Mouse (Mus musculus) midbrain, embryonic 11.5 days (tissue): ENCODE data around the gene Ltb. TPM values are rescaled to one million over a fixed set of nuclear protein-coding genes. Genes with fewer than 3 reads are reported as not detected.

Experiments used
- ATAC-seq: fragments of 200-750 bp; cut with Nextera tagmentation; 2 replicates; pipeline ENCODE4 v1.8.0; 2017; ENCODE audit warnings: moderate TSS enrichment, moderate library complexity; ENCODE audit not compliant: low FRiP score
- DNase-seq: peaks from one replicate; pipeline ENCODE4 v3.0.0; 2015; ENCODE audit warnings: low spot score; ENCODE audit errors: missing footprints
- H3K27ac ChIP-seq: fragments of 300-500 bp; sonication (generic); 2 replicates; pipeline ENCODE4 v1.5.1; 2014; ENCODE audit warnings: low read depth, low read length
- H3K27me3 ChIP-seq: fragments of 300-500 bp; sonication (generic); 2 replicates; pipeline ENCODE4 v1.6.1; 2014; ENCODE audit warnings: mild to moderate bottlenecking, low read length, moderate library complexity, mixed read lengths; ENCODE audit not compliant: control insufficient read depth, insufficient read depth
- H3K36me3 ChIP-seq: fragments of 300-500 bp; sonication (generic); 2 replicates; pipeline ENCODE4 v1.6.1; 2014; ENCODE audit warnings: mild to moderate bottlenecking, low read length, moderate library complexity, mixed read lengths; ENCODE audit not compliant: control insufficient read depth, insufficient read depth
- H3K4me1 ChIP-seq: fragments of 300-500 bp; sonication (generic); 2 replicates; pipeline ENCODE4 v1.6.1; 2014; ENCODE audit warnings: low read length; ENCODE audit not compliant: control insufficient read depth, insufficient read depth
- H3K4me2 ChIP-seq: fragments of 300-500 bp; sonication (generic); 2 replicates; pipeline ENCODE4 v1.6.1; 2014; ENCODE audit warnings: mild to moderate bottlenecking, moderate library complexity
- H3K4me3 ChIP-seq: fragments of 300-500 bp; sonication (generic); 2 replicates; pipeline ENCODE4 v1.5.1; 2014; ENCODE audit warnings: low read depth, low read length
- H3K9ac ChIP-seq: fragments of 300-500 bp; sonication (generic); 2 replicates; pipeline ENCODE4 v1.6.1; 2014; ENCODE audit warnings: low read length
- H3K9me3 ChIP-seq: fragments of 300-500 bp; sonication (generic); 2 replicates; pipeline ENCODE4 v1.6.1; 2016; ENCODE audit warnings: low read length; ENCODE audit not compliant: control insufficient read depth
- WGBS: fragments of 180-500 bp; shearing (Covaris S2); extraction: QIAGEN DNeasy Blood & Tissue Kit; methylation state at CpG from one replicate; pipeline ENCODE4 v1.1.7; 2014; 5-methylcytosine and 5-hydroxymethylcytosine counted together
- polyA plus RNA-seq: library from polyadenylated mRNA; unstranded; fragments of >200 nt; fragmentation: Nextera tagmentation; extraction: Ambion mirVana; gene quantifications from 2 replicates; pipeline ENCODE4 v1.2.1, GENCODE M21; 2014

Ltb gene
- polyA plus RNA-seq, 1 experiment from 2014 or later, result not detected

- no peaks in the 10 kb centered on the region for H3K9me3 ChIP-seq
- no peaks in the 10 kb centered on the region for H3K27me3 ChIP-seq
- no peak for ATAC-seq
- H3K9ac ChIP-seq, result peak overlapping the region; percentile 100
- peaks cover 19% of the 10 kb centered on the region for H3K4me1 ChIP-seq
- peak overlapping the region; percentile 100 for H3K4me3 ChIP-seq
- peak overlapping the region; percentile 97 for H3K4me2 ChIP-seq
- DNase-seq, result no peak
- WGBS, result 26% methylated on average over 8 of the region's 8 CpGs
- H3K36me3 ChIP-seq, result peaks cover 33% of the 10 kb centered on the region
- H3K27ac ChIP-seq, result peak overlapping the region; percentile 93
Observed at GRCm38 (mm10) chr17:35163326-35164081, 30.7 kb upstream of the Ltb start.

- Histone ChIP-seq H3K4me1 (peaks cover 19% of the 10 kb centered on the region), H3K4me3 (peak overlapping the region; percentile 100), H3K4me2 (peak overlapping the region; percentile 97), H3K9me3 (no peaks in the 10 kb centered on the region), H3K27me3 (no peaks in the 10 kb centered on the region), H3K27ac (peak overlapping the region; percentile 93), H3K9ac (peak overlapping the region; percentile 100), H3K36me3 (peaks cover 26% of the 10 kb centered on the region)
- DNase-seq (no peak), ATAC-seq (no peak)
- under 1% methylated on average over 24 of the region's 28 CpGs for WGBS
Observed at GRCm38 (mm10) chr17:35164218-35164567, 30.0 kb upstream of the Ltb start.

- under 1% methylated on average over 50 of the region's 89 CpGs for WGBS
- peak; percentile 96 for ATAC-seq
Observed at GRCm38 (mm10) chr17:35164568-35165450, 29.4 kb upstream of the Ltb start, which contains the start of gene Prrc2a. Gene Prrc2a, minus strand, starts transcription at chr17:35164897.

GRCm38 (mm10) chr17:35165451-35166155 lies 28.6 kb upstream of the Ltb start:
- Histone ChIP-seq H3K9me3 (no peaks in the 10 kb centered on the region), H3K36me3 (peaks cover 16% of the 10 kb centered on the region), H3K4me3 (peak overlapping the region; percentile 100), H3K27me3 (no peaks in the 10 kb centered on the region), H3K27ac (peak overlapping the region; percentile 97), H3K9ac (peak overlapping the region; percentile 77), H3K4me2 (peak overlapping the region; percentile 97), H3K4me1 (peaks cover 19% of the 10 kb centered on the region)
- ATAC-seq (no peak; the same call in 1 of the 2 replicates), DNase-seq (no peak)
- 24% methylated on average over 12 of the region's 12 CpGs for WGBS

More at GRCm38 (mm10) chr17:35164568-35165450, 29.4 kb upstream of the Ltb start, which contains the start of gene Prrc2a:
- peak within 1 kb of the TSS; percentile 100 for H3K9ac ChIP-seq
- H3K27me3 ChIP-seq, result no peaks in the 10 kb centered on the region
- peak within 1 kb of the TSS; percentile 97 for H3K4me2 ChIP-seq
- peak; percentile 100 for DNase-seq
- H3K36me3 ChIP-seq, result peaks cover 24% of the 10 kb centered on the region
- H3K4me3 ChIP-seq, result peak within 1 kb of the TSS; percentile 100
- no peaks in the 10 kb centered on the region for H3K9me3 ChIP-seq
- H3K4me1 ChIP-seq, result peaks cover 19% of the 10 kb centered on the region
- H3K27ac ChIP-seq, result peak within 1 kb of the TSS; percentile 97

- Histone ChIP-seq H3K36me3 (peaks cover 7% of the 10 kb centered on the region), H3K4me1 (peaks cover 19% of the 10 kb centered on the region), H3K4me2 (peak overlapping the region; percentile 97), H3K9ac (no peak overlapping the region; the same call in 1 of the 2 replicates), H3K9me3 (no peaks in the 10 kb centered on the region), H3K4me3 (no peak overlapping the region), H3K27ac (no peak overlapping the region; the same call in 1 of the 2 replicates), H3K27me3 (no peaks in the 10 kb centered on the region)
- ATAC-seq (no peak), DNase-seq (no peak)
- 73% methylated on average over 8 of the region's 8 CpGs for WGBS
Observed at GRCm38 (mm10) chr17:35166352-35167035, 27.7 kb upstream of the Ltb start.

- Histone ChIP-seq H3K4me3 (no peak overlapping the region), H3K4me1 (peaks cover 12% of the 10 kb centered on the region), H3K36me3 (no peaks in the 10 kb centered on the region), H3K27me3 (no peaks in the 10 kb centered on the region), H3K4me2 (no peak overlapping the region), H3K9ac (no peak overlapping the region), H3K27ac (no peak overlapping the region), H3K9me3 (no peaks in the 10 kb centered on the region)
- 92% methylated on average over 7 of the region's 7 CpGs for WGBS
- ATAC-seq, result no peak
- no peak for DNase-seq
Observed at GRCm38 (mm10) chr17:35167794-35168193, 26.4 kb upstream of the Ltb start.

- DNase-seq, result peak; percentile 91
- H3K9ac ChIP-seq, result no peak overlapping the region
- 23% methylated on average over 4 of the region's 4 CpGs for WGBS
Observed at GRCm38 (mm10) chr17:35168541-35169207, 25.6 kb upstream of the Ltb start.

More at GRCm38 (mm10) chr17:35168541-35169207, 25.6 kb upstream of the Ltb start:
- H3K9me3 ChIP-seq, result no peaks in the 10 kb centered on the region
- H3K36me3 ChIP-seq, result no peaks in the 10 kb centered on the region
- ATAC-seq, result no peak
- H3K4me2 ChIP-seq, result no peak overlapping the region
- H3K4me3 ChIP-seq, result no peak overlapping the region
- no peak overlapping the region for H3K27ac ChIP-seq
- H3K27me3 ChIP-seq, result no peaks in the 10 kb centered on the region
- H3K4me1 ChIP-seq, result peaks cover 6% of the 10 kb centered on the region
